Mouse (Mus musculus) MEL (cell line): ENCODE data around the gene Ptma. TPM values are rescaled to one million over a fixed set of nuclear protein-coding genes. Genes with fewer than 3 reads are reported as not detected.

Experiments
- DNase-seq: peaks from one replicate; pipeline ENCODE4 v3.0.0; 2011; ENCODE audit warnings: low read depth, low spot score
- H3K27ac ChIP-seq: 2 replicates; pipeline ENCODE4 v1.5.1; 2012; ENCODE audit warnings: low read depth, mild to moderate bottlenecking, control low read depth, low read length, moderate library complexity; ENCODE audit not compliant: control insufficient read depth
- H3K27me3 ChIP-seq, 2 experiments: fragments of 150-350 bp in 1 of 2; sonication (generic) in 1 of 2; 2 replicates each; pipeline ENCODE4 v1.6.1; 2012; ENCODE audit warnings: low read length in 2 of 2, mild to moderate bottlenecking in 2 of 2, improper control_type of control experiment in 1 of 2, moderate library complexity in 1 of 2; ENCODE audit not compliant: insufficient read depth in 2 of 2, control insufficient read depth in 1 of 2
- H3K36me3 ChIP-seq, 2 experiments: 2 replicates each; pipeline ENCODE4 v1.6.1; 2012 to 2014; ENCODE audit warnings: low read length in 2 of 2, improper control_type of control experiment in 1 of 2, inconsistent platforms in 1 of 2, mild to moderate bottlenecking in 1 of 2; ENCODE audit not compliant: insufficient read depth in 2 of 2, control insufficient read depth in 1 of 2
- H3K4me1 ChIP-seq, 2 experiments: fragments of 150-350 bp in 1 of 2; sonication (generic) in 1 of 2; 2 replicates each; pipeline ENCODE4 v1.6.1; 2012; ENCODE audit warnings: low read length in 2 of 2, improper control_type of control experiment in 1 of 2, mild to moderate bottlenecking in 1 of 2; ENCODE audit not compliant: insufficient read depth in 2 of 2, control insufficient read depth in 1 of 2
- H3K4me3 ChIP-seq, 2 experiments: fragments of 150-350 bp in 1 of 2; sonication (generic) in 1 of 2; 2 replicates each; pipeline ENCODE4 v1.5.1; 2012; ENCODE audit warnings: low read depth in 2 of 2, low read length in 2 of 2, mild to moderate bottlenecking in 2 of 2, moderate library complexity in 2 of 2, control low read depth in 1 of 2, improper control_type of control experiment in 1 of 2; ENCODE audit not compliant: control insufficient read depth in 1 of 2, insufficient read depth in 1 of 2
- H3K79me2 ChIP-seq: 2 replicates; pipeline ENCODE4 v1.6.1; 2012; ENCODE audit warnings: mild to moderate bottlenecking, low read length, moderate library complexity; ENCODE audit not compliant: control insufficient read depth, poor library complexity, insufficient read depth
- H3K9ac ChIP-seq: 2 replicates; pipeline ENCODE4 v1.6.1; 2012; ENCODE audit warnings: low read depth, mild to moderate bottlenecking, control low read depth, low read length, moderate library complexity; ENCODE audit not compliant: control insufficient read depth, poor library complexity, severe bottlenecking
- H3K9me3 ChIP-seq: fragments of 150-350 bp; sonication (generic); replicated peaks from 2 replicates; pipeline ENCODE4 v1.6.1; 2012; ENCODE audit warnings: mild to moderate bottlenecking, low read length, improper control_type of control experiment, moderate library complexity; ENCODE audit not compliant: insufficient read depth
- CHD1 ChIP-seq: IDR thresholded peaks from 2 replicates; pipeline ENCODE4 v1.6.1; 2012; ENCODE audit warnings: low read depth, mild to moderate bottlenecking, inconsistent platforms, low read length, improper control_type of control experiment
- CTCF ChIP-seq, 3 experiments: IDR thresholded peaks in 2 of 3; conservative IDR thresholded peaks in 1 of 3; 2 replicates each; pipeline ENCODE4 v1.5.1; 2011 to 2012; ENCODE audit warnings: low read length in 3 of 3, low read depth in 2 of 3, mild to moderate bottlenecking in 2 of 3, improper control_type of control experiment in 1 of 3, inconsistent platforms in 1 of 3, mixed read lengths in 1 of 3, moderate library complexity in 1 of 3; ENCODE audit not compliant: control insufficient read depth in 1 of 3, insufficient read depth in 1 of 3, poor library complexity in 1 of 3, severe bottlenecking in 1 of 3
- EP300 ChIP-seq, 2 experiments: IDR thresholded peaks; 2 replicates each; pipeline ENCODE4 v1.6.1; 2011; ENCODE audit warnings: improper control_type of control experiment in 2 of 2, low read length in 2 of 2, low read depth in 1 of 2, mild to moderate bottlenecking in 1 of 2
- GATA1 ChIP-seq: IDR thresholded peaks from 2 replicates; pipeline ENCODE4 v1.6.1; 2011; ENCODE audit warnings: low read depth, low read length, improper control_type of control experiment
- MAFK ChIP-seq: IDR thresholded peaks from 2 replicates; pipeline ENCODE4 v1.6.1; 2011; ENCODE audit warnings: low read depth, mild to moderate bottlenecking, low read length, improper control_type of control experiment, borderline replicate concordance
- MAX ChIP-seq: IDR thresholded peaks from 2 replicates; pipeline ENCODE4 v1.6.1; 2011; ENCODE audit warnings: low read length, improper control_type of control experiment
- MXI1 ChIP-seq: IDR thresholded peaks from 2 replicates; pipeline ENCODE4 v1.6.1; 2011; ENCODE audit warnings: mild to moderate bottlenecking, low read depth, low read length, improper control_type of control experiment
- MYB ChIP-seq: IDR thresholded peaks from 2 replicates; pipeline ENCODE4 v1.6.1; 2011; ENCODE audit warnings: mild to moderate bottlenecking, low read depth, low read length, improper control_type of control experiment
- NELFE ChIP-seq: IDR thresholded peaks from 2 replicates; pipeline ENCODE4 v1.6.1; 2011; ENCODE audit warnings: low read depth, low read length, improper control_type of control experiment
- NRF1 ChIP-seq: IDR thresholded peaks from 2 replicates; pipeline ENCODE4 v1.6.1; 2014; ENCODE audit warnings: low read depth, mild to moderate bottlenecking, inconsistent platforms, low read length, improper control_type of control experiment, moderate library complexity; ENCODE audit not compliant: poor library complexity, insufficient read depth, severe bottlenecking
- POLR2A ChIP-seq, 2 experiments: IDR thresholded peaks; 2 replicates each; pipeline ENCODE4 v1.6.1; 2011 to 2012; ENCODE audit warnings: low read length in 2 of 2, mild to moderate bottlenecking in 2 of 2, control low read depth in 1 of 2, improper control_type of control experiment in 1 of 2, low read depth in 1 of 2, moderate library complexity in 1 of 2; ENCODE audit not compliant: control insufficient read depth in 1 of 2, insufficient read depth in 1 of 2, poor library complexity in 1 of 2
- POLR2AphosphoS2 ChIP-seq: IDR thresholded peaks from 2 replicates; pipeline ENCODE4 v1.6.1; 2011; ENCODE audit warnings: low read length, improper control_type of control experiment
- POLR2AphosphoS5 ChIP-seq: IDR thresholded peaks from 2 replicates; pipeline ENCODE4 v1.6.1; 2012; ENCODE audit warnings: low read depth, borderline replicate concordance, mild to moderate bottlenecking, inconsistent platforms, low read length, moderate library complexity, mixed read lengths
- RAD21 ChIP-seq: IDR thresholded peaks from 2 replicates; pipeline ENCODE4 v1.6.1; 2011; ENCODE audit warnings: mild to moderate bottlenecking, low read depth, low read length, improper control_type of control experiment
- SMC3 ChIP-seq: IDR thresholded peaks from 2 replicates; pipeline ENCODE4 v1.6.1; 2011; ENCODE audit warnings: low read depth, low read length, improper control_type of control experiment
- TBP ChIP-seq: IDR thresholded peaks from 2 replicates; pipeline ENCODE4 v1.8.0; 2011; ENCODE audit warnings: low read depth, low read length, improper control_type of control experiment
- UBTF ChIP-seq: IDR thresholded peaks from 2 replicates; pipeline ENCODE4 v1.6.1; 2012; ENCODE audit warnings: low read depth, mild to moderate bottlenecking, inconsistent platforms, low read length, improper control_type of control experiment, moderate library complexity, borderline replicate concordance; ENCODE audit not compliant: insufficient read depth
- ZMIZ1 ChIP-seq: IDR thresholded peaks from 2 replicates; pipeline ENCODE4 v1.6.1; 2012; ENCODE audit warnings: low read depth, mild to moderate bottlenecking, inconsistent platforms, low read length, improper control_type of control experiment, moderate library complexity
- polyA plus RNA-seq, 2 experiments: library from polyadenylated mRNA; stranded (reverse) in 1 of 2; unstranded in 1 of 2; fragments of >175 nt in 1 of 2; fragments of >200 nt in 1 of 2; gene quantifications; 2 replicates each; pipeline versions ENCODE4 v1.2.1 to v1.2.4; 2012; ENCODE audit warnings: low replicate concordance in 2 of 2, low read depth in 1 of 2; ENCODE audit not compliant: insufficient read length in 2 of 2, insufficient read depth in 1 of 2, missing spikeins in 1 of 2
- total RNA-seq: library from RNA; depleted of rRNA; stranded (reverse); fragments of 300-350 nt; gene quantifications from 2 replicates; pipeline ENCODE4 v1.2.3, GENCODE M21; 2012

Gene Ptma
- total and polyA plus RNA-seq, 3 experiments, result 2,419 to 4,891 (median 3,309) TPM

- H3K4me3 ChIP-seq, result no peak overlapping the region
- peaks cover 33% of the 10 kb centered on the region for H3K79me2 ChIP-seq
- H3K4me1 ChIP-seq, result peaks cover 0 to 8% of the 10 kb centered on the region in 2 experiments; a peak in 2 of 4 replicates
- 0 out of 2 replicates have a peak overlapping the region, but pooled peaks have one; percentile 0 for H3K9ac ChIP-seq
- H3K9me3 ChIP-seq, result no peaks in the 10 kb centered on the region
- DNase-seq, result peak; percentile 74
- H3K36me3 ChIP-seq, result peaks cover 2 to 11% of the 10 kb centered on the region in 2 experiments
- H3K27ac ChIP-seq, result peak overlapping the region; percentile 7
- H3K27me3 ChIP-seq, result no peaks in the 10 kb centered on the region
- TF ChIP-seq CHD1 (peak; percentile 46; the same call in 1 of the 2 replicates), POLR2AphosphoS5 (0 out of 2 replicates have a peak, but pooled peaks have one; percentile 80), SMC3 (peak; percentile 1; the same call in 1 of the 2 replicates), MAFK (no peak), ZMIZ1 (0 out of 2 replicates have a peak, but pooled peaks have one; percentile 57), MYB (0 out of 2 replicates have a peak, but pooled peaks have one; percentile 7), POLR2A (IDR thresholded peaks at IDR 0.05; ENCODE audit: control insufficient read depth in 1 of 2, insufficient read depth in 1 of 2, low read depth in 1 of 2, low read length in 2 of 2, poor library complexity in 1 of 2) (peak in 1 of 2 experiments; percentile 56; a peak in 1 of 4 replicates), RAD21 (no peak), UBTF (no peak), TBP (no peak), EP300 (IDR thresholded peaks at IDR 0.05; ENCODE audit: low read depth in 1 of 2, low read length in 2 of 2) (0 out of 4 replicates have a peak, but pooled peaks of 1 of the 2 experiments have one; percentile 3), MXI1 (no peak), NRF1 (no peak), MAX (no peak)
Measured at GRCm38 (mm10) chr1:86530871-86531546, 4.5 kb downstream of the Ptma start.

- no peaks in the 10 kb centered on the region for H3K9me3 ChIP-seq
- peak overlapping the region; percentile 23 for H3K27ac ChIP-seq
- no peak overlapping the region for H3K9ac ChIP-seq
- H3K4me3 ChIP-seq, result no peak overlapping the region
- peak; percentile 79 for DNase-seq
- no peaks in the 10 kb centered on the region for H3K27me3 ChIP-seq
- peaks cover 0 to 8% of the 10 kb centered on the region in 2 experiments; a peak in 2 of 4 replicates for H3K4me1 ChIP-seq
- peaks cover 2 to 11% of the 10 kb centered on the region in 2 experiments for H3K36me3 ChIP-seq
- TF ChIP-seq POLR2AphosphoS2 (peak; percentile 70; the same call in 1 of the 2 replicates), UBTF (peak; percentile 21; the same call in 1 of the 2 replicates), POLR2A (IDR thresholded peaks at IDR 0.05; ENCODE audit: control insufficient read depth in 1 of 2, insufficient read depth in 1 of 2, low read depth in 1 of 2, low read length in 2 of 2, poor library complexity in 1 of 2) (peak in 1 of 2 experiments; percentile 36; a peak in 1 of 4 replicates), NELFE (peak; percentile 8; the same call in 1 of the 2 replicates), SMC3 (0 out of 2 replicates have a peak, but pooled peaks have one; percentile 2), MYB (peak; percentile 41), GATA1 (no peak), CTCF (IDR thresholded peaks at IDR 0.05 in 2 of 3, conservative IDR thresholded peaks at IDR 0.05 in 1 of 3; ENCODE audit: control insufficient read depth in 1 of 3, insufficient read depth in 1 of 3, low read depth in 2 of 3, low read length in 3 of 3, poor library complexity in 1 of 3, severe bottlenecking in 1 of 3) (no peak)
- peaks cover 31% of the 10 kb centered on the region for H3K79me2 ChIP-seq
Measured at GRCm38 (mm10) chr1:86531547-86532321, 5.2 kb downstream of the Ptma start.
